Mouse (Mus musculus) testis, adult 2 months (tissue): ENCODE data around the gene Soga1.

ENCODE experiments used
- CTCF ChIP-seq: fragments of 200-500 bp; IDR thresholded peaks from 2 replicates; pipeline ENCODE4 v1.5.1; 2012; ENCODE audit warnings: low read depth, mild to moderate bottlenecking, inconsistent platforms, low read length, moderate library complexity; ENCODE audit not compliant: control insufficient read depth, insufficient read depth, insufficient replicate concordance
- POLR2A ChIP-seq: fragments of 200-500 bp; IDR thresholded peaks from 2 replicates; pipeline ENCODE4 v1.6.1; 2012; ENCODE audit warnings: low read depth, mild to moderate bottlenecking, inconsistent platforms, low read length, moderate library complexity; ENCODE audit not compliant: control insufficient read depth

DNA sequence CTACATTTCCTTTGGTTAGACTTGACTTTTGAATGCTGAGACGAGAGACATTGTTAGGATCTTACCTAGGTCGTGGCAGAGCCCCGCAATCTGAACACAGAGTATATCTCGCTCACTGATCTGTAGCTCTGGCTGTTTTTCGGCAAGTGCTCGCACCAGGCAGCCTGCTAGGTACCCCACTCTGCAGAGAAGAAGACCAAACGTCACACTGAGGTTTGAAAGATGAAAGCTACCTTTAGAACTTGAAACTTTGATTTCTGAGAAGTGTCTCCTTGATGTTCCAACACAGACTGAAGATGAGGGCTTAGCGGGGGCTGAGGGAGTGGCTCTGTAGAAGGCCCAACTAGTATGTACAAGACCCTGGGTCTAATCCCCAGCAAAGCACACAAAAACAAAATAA is 42.7 kb upstream of the Soga1 start:
- no peak for TF ChIP-seq CTCF
- no peak for TF ChIP-seq POLR2A
